In genomic region chr13:69033532-69033931, GRCm38 (mm10) we compare ENCODE assay signal across 13 mouse cellular contexts. TPM values are rescaled to one million over a fixed set of nuclear protein-coding genes. Genes with fewer than 3 reads are reported as not detected.
"Had no signal": no experiment of that assay in that cellular context is flagged by ENCODE, and none has a peak within 500 bp of the region (broad histone marks: within the 10 kb centered on the region; RNA-seq: fewer than 3 reads in every experiment).

No protein-coding gene starts in this region.

- H3K4me3 ChIP-seq: layer of hippocampus, adult 2 months; limb, embryonic 13.5 days; liver, embryonic 15.5 days; myocyte; neural tube, embryonic 15.5 days had no signal

- H3K27me3 ChIP-seq: limb, embryonic 13.5 days; liver, embryonic 15.5 days; neural tube, embryonic 15.5 days had no signal

- H3K36me3 ChIP-seq: limb, embryonic 13.5 days; liver, embryonic 15.5 days; neural tube, embryonic 15.5 days had no signal

- H3K27ac ChIP-seq: limb, embryonic 13.5 days; liver, embryonic 15.5 days; neural tube, embryonic 15.5 days had no signal

- H3K4me1 ChIP-seq: limb, embryonic 13.5 days; liver, embryonic 15.5 days; neural tube, embryonic 15.5 days had no signal

- DNase-seq: kidney, postnatal 10 days; kidney, postnatal 4 days; midbrain, embryonic 14.5 days; thymus, postnatal 4 days had no signal

- H3K9ac ChIP-seq: limb, embryonic 13.5 days; liver, embryonic 15.5 days; neural tube, embryonic 15.5 days had no signal

- H3K4me2 ChIP-seq: limb, embryonic 13.5 days; liver, embryonic 11.5 days; liver, embryonic 15.5 days; neural tube, embryonic 15.5 days had no signal

- ATAC-seq: hindbrain, embryonic 16.5 days; inflammation-experienced regulatory T-cells, adult 6 months; intestine, postnatal 0 days had no signal

- H3K9me3 ChIP-seq: limb, embryonic 13.5 days; liver, embryonic 15.5 days; neural tube, embryonic 15.5 days had no signal

RNA-seq across cellular contexts. Expression of gene Adcy2, which starts 34.2 kb away (rescaled TPM):
- polyA plus RNA-seq: inflammation-experienced regulatory T-cells, adult 6 months; myocyte had no signal
